Mouse (Mus musculus) c-Kit-positive CD71-negative TER-119-negative erythroid progenitor cells, embryonic 14.5 days (primary cell): ENCODE measurements around the gene Gm20481.
A peak's percentile ranks its signal among the peaks of the same experiment; 100 is the strongest.
"Not testable (repeated sequence)": the region's sequence is repeated elsewhere in the genome, so short reads cannot be mapped to it uniquely, and the experiment has no call there.

Source experiments
- DNase-seq: peaks from one replicate; pipeline ENCODE4 v3.0.0-alpha.2; 2013; ENCODE audit warnings: low read depth

Gm20481 gene

GRCm38 (mm10) chr17:35003022-35003838 lies 33.5 kb downstream of the Gm20481 start:
- DNase-seq = no peak

- no peak for DNase-seq
Measured at GRCm38 (mm10) chr17:35004075-35004717, 34.5 kb downstream of the Gm20481 start.

GRCm38 (mm10) chr17:35005158-35005557 lies 35.4 kb downstream of the Gm20481 start:
- no peak for DNase-seq

- DNase-seq = not testable (repeated sequence)
Measured at GRCm38 (mm10) chr17:35005902-35006301, 36.2 kb downstream of the Gm20481 start.

- DNase-seq = no peak
Measured at GRCm38 (mm10) chr17:35007387-35007991, 37.8 kb downstream of the Gm20481 start.

- DNase-seq = no peak
Measured at GRCm38 (mm10) chr17:35009586-35009985, 39.9 kb downstream of the Gm20481 start.

GRCm38 (mm10) chr17:35011440-35011839 lies 41.7 kb downstream of the Gm20481 start:
- no peak for DNase-seq

- DNase-seq = no peak
Measured at GRCm38 (mm10) chr17:35012430-35012829, 42.7 kb downstream of the Gm20481 start.

GRCm38 (mm10) chr17:35013221-35013620 lies 43.5 kb downstream of the Gm20481 start:
- DNase-seq = no peak

GRCm38 (mm10) chr17:35015296-35015695 lies 45.6 kb downstream of the Gm20481 start:
- no peak for DNase-seq

GRCm38 (mm10) chr17:35016376-35016775 lies 46.7 kb downstream of the Gm20481 start, which contains the start of gene Vwa7:
Gene Vwa7 (plus strand): TSS chr17:35016579.
- DNase-seq = no peak

- no peak for DNase-seq
Measured at GRCm38 (mm10) chr17:35016791-35017705, 47.3 kb downstream of the Gm20481 start.

GRCm38 (mm10) chr17:35017706-35018030 lies 48.0 kb downstream of the Gm20481 start:
- DNase-seq = no peak

GRCm38 (mm10) chr17:35018171-35018570 lies 48.5 kb downstream of the Gm20481 start:
- DNase-seq = no peak

- DNase-seq = no peak
Measured at GRCm38 (mm10) chr17:35019894-35020293, 50.2 kb downstream of the Gm20481 start.

- DNase-seq = no peak
Measured at GRCm38 (mm10) chr17:35020551-35020950, 50.8 kb downstream of the Gm20481 start.

- DNase-seq = peak; percentile 85
Measured at GRCm38 (mm10) chr17:35021163-35021808, 51.6 kb downstream of the Gm20481 start.
